Mouse (Mus musculus) bone marrow, adult 2 months (tissue): ENCODE measurements around the gene Cdk20.

Source experiments
- CTCF ChIP-seq: fragments of 200-500 bp; IDR thresholded peaks from 2 replicates; pipeline ENCODE4 v1.5.1; 2011; ENCODE audit warnings: low read length, control low read depth; ENCODE audit not compliant: control insufficient read depth, insufficient read depth
- POLR2A ChIP-seq: fragments of 200-500 bp; IDR thresholded peaks from 2 replicates; pipeline ENCODE4 v1.6.1; 2011; ENCODE audit warnings: low read depth, mild to moderate bottlenecking, control low read depth, low read length, borderline replicate concordance; ENCODE audit not compliant: control insufficient read depth

GRCm38 (mm10) chr13:64396979-64397378, 35.1 kb upstream of the Cdk20 start:
- TF ChIP-seq CTCF: no peak
- TF ChIP-seq POLR2A: no peak
